Mouse (Mus musculus): ENCODE data around the gene Tmem35b. TPM values are rescaled to one million over a fixed set of nuclear protein-coding genes. Genes with fewer than 3 reads are reported as not detected.

Tmem35b gene
- polyA plus RNA-seq, 1 experiment from 2014 or later, result 26.1 TPM

- WGBS, result under 1% methylated on average over 35 of the region's 35 CpGs
- Histone ChIP-seq H3K4me3 (replicated peaks) (peak overlapping the region; percentile 70), H3K4me1 (peaks cover 9% of the 10 kb centered on the region)
Measured at GRCm38 (mm10) chr4:127125834-127126463, 2.5 kb downstream of the Tmem35b start.

DNA sequence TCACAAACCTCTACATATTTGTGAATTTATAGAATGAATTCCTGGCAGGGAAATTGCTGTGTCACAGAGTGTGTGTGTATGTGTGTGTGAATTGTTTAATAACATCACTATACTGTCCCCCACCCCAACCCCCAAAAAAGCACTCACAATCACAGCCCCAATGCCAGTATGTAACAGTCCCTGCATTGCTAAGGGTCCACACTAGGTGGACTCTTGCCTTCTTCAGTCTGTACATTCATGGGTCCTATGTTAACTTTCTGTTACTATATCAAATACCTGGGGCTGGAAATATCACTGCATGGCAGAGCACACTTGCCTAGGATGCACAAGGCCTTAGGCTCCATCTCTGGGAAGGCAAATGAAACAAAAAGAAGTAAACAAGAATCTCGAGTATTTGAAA is 11.2 kb downstream of the Tmem35b start:
- 64% methylated on average over 1 of the region's 1 CpGs for WGBS
- Histone ChIP-seq H3K9ac (no peak overlapping the region), H3K9me3 (replicated peaks) (no peaks in the 10 kb centered on the region), H3K4me3 (replicated peaks) (no peak overlapping the region), H3K4me2 (no peak overlapping the region), H3K27me3 (no peaks in the 10 kb centered on the region), H3K4me1 (no peaks in the 10 kb centered on the region), H3K36me3 (no peaks in the 10 kb centered on the region), H3K27ac (no peak overlapping the region)
- ATAC-seq (replicated peaks; ENCODE audit: low FRiP score), result no peak

More at GRCm38 (mm10) chr4:127125834-127126463, 2.5 kb downstream of the Tmem35b start:
- H3K27me3 ChIP-seq, result no peaks in the 10 kb centered on the region
- peaks cover 17% of the 10 kb centered on the region; the same call in 1 of the 2 replicates for H3K36me3 ChIP-seq
- peak overlapping the region; percentile 78 for H3K9ac ChIP-seq
- H3K9me3 ChIP-seq (replicated peaks), result no peaks in the 10 kb centered on the region
- peak overlapping the region; percentile 64 for H3K27ac ChIP-seq
- peak overlapping the region; percentile 81 for H3K4me2 ChIP-seq
- ATAC-seq (replicated peaks; ENCODE audit: low FRiP score), result peak; percentile 97

DNA sequence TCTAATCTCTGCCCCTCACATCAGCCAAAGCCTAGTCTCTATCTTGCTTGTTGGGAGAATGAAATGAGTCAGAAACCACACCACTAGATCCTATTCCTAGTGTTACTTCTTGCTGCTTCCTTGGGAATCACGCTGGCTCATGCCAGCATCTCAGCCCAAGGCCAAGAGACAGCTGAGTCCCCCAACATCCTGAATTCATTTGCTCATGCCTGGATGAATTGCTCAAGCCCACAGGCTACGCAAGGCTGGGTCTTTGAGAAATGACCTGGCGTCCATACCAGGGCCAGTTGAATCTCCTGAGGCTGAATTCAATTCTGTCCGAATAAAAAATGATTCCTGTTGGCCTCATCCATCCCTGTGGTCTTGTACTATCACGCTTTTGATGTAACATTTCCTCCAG is 14.1 kb downstream of the Tmem35b start:
- H3K27me3 ChIP-seq, result no peaks in the 10 kb centered on the region
- no peak overlapping the region for H3K27ac ChIP-seq
- no peaks in the 10 kb centered on the region for H3K9me3 ChIP-seq (replicated peaks)
- H3K4me2 ChIP-seq, result no peak overlapping the region
- no peak overlapping the region for H3K9ac ChIP-seq
- H3K4me1 ChIP-seq, result no peaks in the 10 kb centered on the region
- no peak for ATAC-seq (replicated peaks; ENCODE audit: low FRiP score)
- H3K36me3 ChIP-seq, result no peaks in the 10 kb centered on the region
- WGBS, result 77% methylated on average over 5 of the region's 5 CpGs
- no peak overlapping the region for H3K4me3 ChIP-seq (replicated peaks)

GRCm38 (mm10) chr4:127138486-127138885 is 15.0 kb downstream of the Tmem35b start:
- Histone ChIP-seq H3K9ac (no peak overlapping the region), H3K27me3 (no peaks in the 10 kb centered on the region), H3K27ac (no peak overlapping the region), H3K4me3 (replicated peaks) (no peak overlapping the region), H3K36me3 (no peaks in the 10 kb centered on the region), H3K4me1 (no peaks in the 10 kb centered on the region), H3K9me3 (replicated peaks) (no peaks in the 10 kb centered on the region), H3K4me2 (no peak overlapping the region)
- ATAC-seq (replicated peaks; ENCODE audit: low FRiP score), result no peak
- WGBS, result 52% methylated on average over 6 of the region's 6 CpGs

DNA sequence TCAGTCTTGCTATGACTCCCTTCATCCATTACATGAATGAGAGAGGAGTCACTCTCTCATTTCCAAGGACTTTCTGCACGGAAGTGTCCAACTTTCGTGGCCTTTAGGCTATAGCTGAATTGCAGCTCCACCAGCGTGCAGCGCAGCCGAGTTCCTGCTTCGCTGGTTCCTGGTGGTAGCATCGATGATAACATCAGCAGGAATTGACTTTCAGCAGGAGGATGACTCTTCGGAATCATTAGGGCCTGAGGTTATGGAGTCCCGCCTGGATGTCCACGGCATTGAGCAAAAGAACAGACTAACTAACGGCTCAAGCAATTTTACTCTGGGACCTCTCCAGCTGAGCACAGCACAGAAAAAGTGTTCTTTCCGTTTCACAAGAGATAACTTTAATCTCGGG is 26.5 kb downstream of the Tmem35b start:
- Histone ChIP-seq H3K4me1 (no peaks in the 10 kb centered on the region), H3K9me3 (replicated peaks) (no peaks in the 10 kb centered on the region), H3K27ac (no peak overlapping the region), H3K36me3 (no peaks in the 10 kb centered on the region), H3K27me3 (no peaks in the 10 kb centered on the region), H3K9ac (no peak overlapping the region), H3K4me2 (no peak overlapping the region), H3K4me3 (replicated peaks) (no peak overlapping the region)
- 78% methylated on average over 13 of the region's 13 CpGs for WGBS
- no peak for ATAC-seq (replicated peaks; ENCODE audit: low FRiP score)

DNA sequence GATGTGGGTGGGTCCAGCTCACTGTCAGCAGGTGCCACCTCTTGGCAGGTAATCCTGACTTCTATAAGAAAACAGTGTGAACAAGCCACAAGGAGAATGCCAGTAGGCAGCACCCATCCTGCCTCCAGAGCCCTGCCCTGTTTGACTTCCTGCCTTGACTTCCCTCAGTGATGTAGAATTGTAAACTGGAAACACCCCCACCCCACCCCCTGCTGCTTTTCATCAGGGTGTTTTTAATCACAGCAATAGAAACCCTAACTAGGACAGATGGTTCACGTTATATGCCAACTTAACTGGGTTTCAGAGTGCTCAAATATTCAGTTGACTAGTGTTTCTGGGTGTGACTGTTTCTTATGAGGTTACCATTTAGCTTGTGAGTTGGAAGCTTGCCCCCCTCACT is 29.9 kb downstream of the Tmem35b start:
- Histone ChIP-seq H3K9ac (no peak overlapping the region), H3K4me2 (no peak overlapping the region), H3K27ac (no peak overlapping the region), H3K27me3 (no peaks in the 10 kb centered on the region), H3K36me3 (no peaks in the 10 kb centered on the region), H3K4me3 (replicated peaks) (no peak overlapping the region), H3K9me3 (replicated peaks) (no peaks in the 10 kb centered on the region), H3K4me1 (no peaks in the 10 kb centered on the region)
- WGBS, result 60% methylated on average over 1 of the region's 1 CpGs
- ATAC-seq (replicated peaks; ENCODE audit: low FRiP score), result no peak

DNA sequence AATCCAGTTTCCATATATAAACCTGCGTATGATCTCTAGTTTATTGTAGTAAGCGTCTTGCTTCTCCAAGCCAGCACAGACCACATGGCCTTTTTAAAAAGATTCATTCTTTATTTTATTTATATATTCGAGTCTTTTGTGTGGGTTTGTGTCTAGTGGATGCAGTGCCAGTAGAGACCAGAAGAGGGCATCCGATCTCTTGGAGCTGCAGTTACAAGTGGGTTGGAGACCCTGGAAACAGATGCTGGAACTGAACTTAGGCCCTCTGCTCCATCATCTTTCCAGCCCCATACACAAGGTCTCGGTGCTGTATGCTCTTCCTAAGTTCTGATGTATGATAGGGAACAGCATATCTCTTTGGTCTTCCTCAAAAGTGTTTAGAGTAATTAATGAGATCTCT is 32.3 kb downstream of the Tmem35b start:
- no peak for ATAC-seq (replicated peaks; ENCODE audit: low FRiP score)
- WGBS, result 66% methylated on average over 5 of the region's 5 CpGs

DNA sequence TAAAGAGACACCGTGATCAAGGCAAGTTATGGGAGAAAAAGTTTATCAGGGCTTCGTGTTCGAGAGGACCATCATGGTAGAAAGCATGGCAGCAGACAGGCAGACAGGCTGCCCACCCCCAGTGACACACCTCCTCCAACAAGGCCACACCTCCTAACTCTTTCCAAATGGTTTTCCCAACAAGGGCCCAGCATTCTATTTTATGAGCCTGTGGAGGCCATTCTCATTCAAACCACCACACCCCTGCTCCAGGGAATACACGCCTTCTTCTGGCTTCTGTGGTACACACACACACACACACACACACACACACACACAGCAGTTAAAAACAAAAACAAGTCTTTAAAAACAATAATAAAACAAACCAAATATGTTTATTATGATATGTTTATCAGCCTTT is 34.3 kb downstream of the Tmem35b start:
- H3K4me1 ChIP-seq, result no peaks in the 10 kb centered on the region

More for the DNA sequence above, 32.3 kb downstream of the Tmem35b start:
- no peak overlapping the region for H3K27ac ChIP-seq
- H3K9ac ChIP-seq, result no peak overlapping the region
- H3K4me2 ChIP-seq, result no peak overlapping the region
- H3K9me3 ChIP-seq (replicated peaks), result no peaks in the 10 kb centered on the region
- H3K4me3 ChIP-seq (replicated peaks), result no peak overlapping the region
- no peaks in the 10 kb centered on the region for H3K36me3 ChIP-seq
- H3K27me3 ChIP-seq, result no peaks in the 10 kb centered on the region
- H3K4me1 ChIP-seq, result no peaks in the 10 kb centered on the region

GRCm38 (mm10) chr4:127163926-127164325 is 40.4 kb downstream of the Tmem35b start:
- Histone ChIP-seq H3K4me2 (no peak overlapping the region), H3K4me3 (replicated peaks) (no peak overlapping the region), H3K36me3 (no peaks in the 10 kb centered on the region), H3K4me1 (peaks cover 11% of the 10 kb centered on the region), H3K9me3 (replicated peaks) (no peaks in the 10 kb centered on the region), H3K9ac (no peak overlapping the region), H3K27me3 (peaks cover 51% of the 10 kb centered on the region), H3K27ac (no peak overlapping the region)
- WGBS, result 50% methylated on average over 8 of the region's 8 CpGs
- ATAC-seq (replicated peaks; ENCODE audit: low FRiP score), result no peak

More for the DNA sequence above, 34.3 kb downstream of the Tmem35b start:
- WGBS, result 87% methylated on average over 4 of the region's 4 CpGs
- ATAC-seq (replicated peaks; ENCODE audit: low FRiP score), result no peak
- no peak overlapping the region for H3K27ac ChIP-seq
- H3K9ac ChIP-seq, result no peak overlapping the region
- H3K36me3 ChIP-seq, result no peaks in the 10 kb centered on the region
- H3K4me2 ChIP-seq, result no peak overlapping the region
- no peak overlapping the region for H3K4me3 ChIP-seq (replicated peaks)
- H3K27me3 ChIP-seq, result 0 out of 2 replicates have a peak, but pooled peaks cover 2% of the 10 kb centered on the region
- H3K9me3 ChIP-seq (replicated peaks), result no peaks in the 10 kb centered on the region

DNA sequence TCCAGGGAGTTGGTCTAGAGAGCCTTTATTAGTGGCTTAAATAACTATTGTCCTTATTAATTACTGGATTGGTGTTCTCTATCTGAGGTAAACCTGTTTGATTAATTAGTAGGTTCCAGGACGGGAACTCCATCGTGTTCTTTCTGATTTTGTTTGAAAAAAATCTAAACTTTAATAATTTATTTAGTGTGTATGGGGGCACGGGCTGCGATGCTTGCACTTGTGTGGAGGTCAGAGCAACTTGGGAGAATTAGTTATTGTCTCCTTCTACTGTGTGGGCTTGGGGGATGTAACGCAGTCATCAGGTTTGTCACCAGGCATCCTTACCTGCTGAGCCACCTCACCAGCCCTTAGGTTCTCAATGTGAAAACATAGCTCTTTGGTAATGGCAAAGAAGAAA is 43.6 kb downstream of the Tmem35b start:
- no peaks in the 10 kb centered on the region for H3K9me3 ChIP-seq (replicated peaks)
- H3K4me1 ChIP-seq, result peaks cover 20% of the 10 kb centered on the region
- WGBS, result 74% methylated on average over 5 of the region's 5 CpGs
- H3K27ac ChIP-seq, result no peak overlapping the region
- no peaks in the 10 kb centered on the region for H3K36me3 ChIP-seq
- H3K27me3 ChIP-seq, result peaks cover 80% of the 10 kb centered on the region
- H3K4me2 ChIP-seq, result no peak overlapping the region
- H3K9ac ChIP-seq, result no peak overlapping the region
- no peak overlapping the region for H3K4me3 ChIP-seq (replicated peaks)
- ATAC-seq (replicated peaks; ENCODE audit: low FRiP score), result no peak

- H3K4me1 ChIP-seq, result peaks cover 22% of the 10 kb centered on the region
- H3K27me3 ChIP-seq, result peaks cover 84% of the 10 kb centered on the region
- ATAC-seq (replicated peaks; ENCODE audit: low FRiP score), result no peak
- H3K4me2 ChIP-seq, result peak overlapping the region; percentile 100
- 17% methylated on average over 8 of the region's 8 CpGs for WGBS
- no peak overlapping the region for H3K9ac ChIP-seq
- H3K4me3 ChIP-seq (replicated peaks), result peak overlapping the region; percentile 73
- H3K27ac ChIP-seq, result no peak overlapping the region
- no peaks in the 10 kb centered on the region for H3K36me3 ChIP-seq
- H3K9me3 ChIP-seq (replicated peaks), result no peaks in the 10 kb centered on the region
Measured at GRCm38 (mm10) chr4:127167731-127168130, 44.2 kb downstream of the Tmem35b start.

DNA sequence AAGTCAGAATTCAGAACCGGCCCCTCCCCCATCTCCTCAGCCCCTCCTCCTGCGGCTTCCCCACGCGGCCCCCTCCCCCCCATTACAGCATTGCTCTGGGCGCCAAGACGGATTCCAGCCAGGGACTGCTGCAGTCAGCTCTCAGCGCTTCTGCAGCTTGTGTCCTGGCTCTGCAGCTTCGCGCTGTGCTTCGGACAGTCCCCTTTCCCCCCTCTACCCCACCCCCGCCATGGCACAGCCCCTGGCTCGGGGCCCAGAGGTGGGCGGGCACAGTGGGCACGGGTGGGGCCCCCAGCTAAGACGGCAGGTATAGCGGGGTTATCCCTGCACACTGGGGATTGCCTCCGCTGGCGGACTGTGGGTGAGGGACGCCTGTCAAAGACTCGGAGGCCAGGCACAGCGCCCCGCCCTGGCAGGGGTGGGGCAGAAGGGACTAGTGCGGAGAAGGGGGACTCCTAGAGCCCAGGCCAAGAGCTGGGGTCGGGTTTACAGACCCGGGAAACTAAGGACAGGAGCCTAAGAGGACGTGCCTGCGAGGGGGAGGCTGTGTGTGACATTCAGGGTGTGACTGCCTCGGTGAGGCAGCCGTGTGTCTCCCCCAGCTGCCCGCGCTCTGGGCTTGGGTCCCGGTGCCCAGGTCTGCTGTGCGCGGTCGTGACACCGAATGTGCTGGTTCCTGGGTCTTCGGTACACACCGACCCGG is 44.9 kb downstream of the Tmem35b start:
- H3K9ac ChIP-seq, result peak overlapping the region; percentile 60
- peak; percentile 70 for ATAC-seq (replicated peaks; ENCODE audit: low FRiP score)
- peak overlapping the region; percentile 73 for H3K4me3 ChIP-seq (replicated peaks)
- H3K27me3 ChIP-seq, result peaks cover 88% of the 10 kb centered on the region
- peak overlapping the region; percentile 100 for H3K4me2 ChIP-seq
- peaks cover 27% of the 10 kb centered on the region for H3K4me1 ChIP-seq
- no peak overlapping the region for H3K27ac ChIP-seq
- 1% methylated on average over 39 of the region's 39 CpGs for WGBS
- H3K36me3 ChIP-seq, result no peaks in the 10 kb centered on the region
- no peaks in the 10 kb centered on the region for H3K9me3 ChIP-seq (replicated peaks)
